Mouse (Mus musculus): ENCODE data around the gene Polr2b. TPM values are rescaled to one million over a fixed set of nuclear protein-coding genes. Genes with fewer than 3 reads are reported as not detected.

Gene Polr2b
- total RNA-seq, 2 experiments from 2014 or later = 43.0 to 47.6 TPM

- Histone ChIP-seq H3K27ac (no peak overlapping the region), H3K4me3 (no peak overlapping the region)
- TF ChIP-seq CTCF (IDR thresholded peaks at IDR 0.05) = no peak
- DNase-seq (ENCODE audit: extremely low spot score in 1 of 2, low spot score in 2 of 2) = no peak
- intact Hi-C loops (cut with DNase I) = no loop called here
These were observed 58.2 kb downstream of the Polr2b start for GRCm38 (mm10) chr5:77368194-77368593.

- DNase-seq (ENCODE audit: extremely low spot score in 1 of 2, low spot score in 2 of 2) = no peak
- intact Hi-C loops (cut with DNase I) = no loop called here
- no peak overlapping the region for H3K4me3 ChIP-seq
- TF ChIP-seq CTCF (IDR thresholded peaks at IDR 0.05) = no peak
- no peak overlapping the region for H3K27ac ChIP-seq
These were observed 59.4 kb downstream of the Polr2b start for GRCm38 (mm10) chr5:77369394-77369793.

GRCm38 (mm10) chr5:77370378-77370892 is 60.5 kb downstream of the Polr2b start:
- Histone ChIP-seq H3K27ac (no peak overlapping the region), H3K4me3 (no peak overlapping the region)
- no peak for DNase-seq (ENCODE audit: extremely low spot score in 1 of 2, low spot score in 2 of 2)
- intact Hi-C loops (cut with DNase I) = no loop called here
- no peak for TF ChIP-seq CTCF (IDR thresholded peaks at IDR 0.05)

- Histone ChIP-seq H3K27ac (no peak overlapping the region), H3K4me3 (no peak overlapping the region)
- TF ChIP-seq CTCF (IDR thresholded peaks at IDR 0.05) = no peak
- no peak for DNase-seq (ENCODE audit: extremely low spot score in 1 of 2, low spot score in 2 of 2)
- intact Hi-C loops (cut with DNase I) = no loop called here
These were observed 62.3 kb downstream of the Polr2b start for GRCm38 (mm10) chr5:77372242-77372641.

- Histone ChIP-seq H3K4me3 (no peak overlapping the region), H3K27ac (no peak overlapping the region)
- TF ChIP-seq CTCF (IDR thresholded peaks at IDR 0.05) = no peak
- no peak for DNase-seq (ENCODE audit: extremely low spot score in 1 of 2, low spot score in 2 of 2)
- intact Hi-C loops (cut with DNase I) = no loop called here
These were observed 62.8 kb downstream of the Polr2b start for GRCm38 (mm10) chr5:77372778-77373177.

GRCm38 (mm10) chr5:77374945-77375344 is 65.0 kb downstream of the Polr2b start:
- no peak for TF ChIP-seq CTCF (IDR thresholded peaks at IDR 0.05)
- Histone ChIP-seq H3K4me3 (no peak overlapping the region), H3K27ac (no peak overlapping the region)
- DNase-seq (ENCODE audit: extremely low spot score in 1 of 2, low spot score in 2 of 2) = no peak
- intact Hi-C loops (cut with DNase I) = no loop called here

GRCm38 (mm10) chr5:77375546-77375945 is 65.6 kb downstream of the Polr2b start:
- DNase-seq (ENCODE audit: extremely low spot score in 1 of 2, low spot score in 2 of 2) = no peak
- no peak for TF ChIP-seq CTCF (IDR thresholded peaks at IDR 0.05)
- intact Hi-C loops (cut with DNase I) = no loop called here
- Histone ChIP-seq H3K4me3 (no peak overlapping the region), H3K27ac (no peak overlapping the region)

GRCm38 (mm10) chr5:77378027-77378426 is 68.1 kb downstream of the Polr2b start:
- Histone ChIP-seq H3K4me3 (no peak overlapping the region), H3K27ac (no peak overlapping the region)
- no peak for TF ChIP-seq CTCF (IDR thresholded peaks at IDR 0.05)
- intact Hi-C loops (cut with DNase I) = no loop called here
- DNase-seq (ENCODE audit: extremely low spot score in 1 of 2, low spot score in 2 of 2) = no peak

GRCm38 (mm10) chr5:77379434-77380135 is 69.6 kb downstream of the Polr2b start:
- no peak for TF ChIP-seq CTCF (IDR thresholded peaks at IDR 0.05)
- DNase-seq (ENCODE audit: extremely low spot score in 1 of 2, low spot score in 2 of 2) = no peak
- intact Hi-C loops (cut with DNase I) = no loop called here
- H3K27ac ChIP-seq = no peak overlapping the region
- H3K4me3 ChIP-seq = no peak overlapping the region

- intact Hi-C loops (cut with DNase I) = no loop called here
- H3K4me3 ChIP-seq = no peak overlapping the region
- no peak for TF ChIP-seq CTCF (IDR thresholded peaks at IDR 0.05)
- DNase-seq (ENCODE audit: extremely low spot score in 1 of 2, low spot score in 2 of 2) = no peak
- no peak overlapping the region for H3K27ac ChIP-seq
These were observed 70.5 kb downstream of the Polr2b start for GRCm38 (mm10) chr5:77380321-77380901.

- H3K4me3 ChIP-seq = no peak overlapping the region
- no peak overlapping the region for H3K27ac ChIP-seq
- no peak for TF ChIP-seq CTCF (IDR thresholded peaks at IDR 0.05)
- DNase-seq (ENCODE audit: extremely low spot score in 1 of 2, low spot score in 2 of 2) = no peak
- intact Hi-C loops (cut with DNase I) = no loop called here
These were observed 71.3 kb downstream of the Polr2b start for GRCm38 (mm10) chr5:77381283-77381682.

- TF ChIP-seq CTCF (IDR thresholded peaks at IDR 0.05) = no peak
- intact Hi-C loops (cut with DNase I) = no loop called here
- DNase-seq (ENCODE audit: extremely low spot score in 1 of 2, low spot score in 2 of 2) = no peak
- Histone ChIP-seq H3K27ac (no peak overlapping the region), H3K4me3 (no peak overlapping the region)
These were observed 71.7 kb downstream of the Polr2b start for GRCm38 (mm10) chr5:77381686-77382085.
